ENCODE assay signal across 13 mouse cellular contexts in genomic region chr17:56200586-56200985, GRCm38 (mm10). TPM values are rescaled to one million over a fixed set of nuclear protein-coding genes. Genes with fewer than 3 reads are reported as not detected.
DNase-seq lines count a peak whose midpoint lies in the region; ATAC-seq and TF ChIP-seq lines count a peak whose summit lies in the region.
"Had no signal": no experiment of that assay in that cellular context is flagged by ENCODE, and none has a peak within 500 bp of the region (broad histone marks: within the 10 kb centered on the region; RNA-seq: fewer than 3 reads in every experiment).

No protein-coding gene starts in this region.

- no peak for TF ChIP-seq EP300 in liver, embryonic 14.5 days (IDR thresholded peaks at IDR 0.05; ENCODE audit: low read depth)
- no peak for TF ChIP-seq EP300 in CH12.LX (IDR thresholded peaks at IDR 0.05; ENCODE audit: low read length)

- H3K4me1 ChIP-seq in cerebellum, adult 2 months (ENCODE audit: control insufficient read depth, insufficient read depth, low read length): no peaks in the 10 kb centered on the region
- no peaks in the 10 kb centered on the region for H3K4me1 ChIP-seq in liver, embryonic 14.5 days (replicated peaks; ENCODE audit: control insufficient read depth in 2 of 2, insufficient read depth in 2 of 2, low read length in 1 of 2)
- H3K4me1 ChIP-seq in liver, embryonic 11.5 days (replicated peaks; ENCODE audit: control insufficient read depth, insufficient read depth, low read length): no peaks in the 10 kb centered on the region
- H3K4me1 ChIP-seq in CH12.LX (ENCODE audit: control insufficient read depth in 1 of 2, insufficient read depth in 2 of 2): peaks cover 0 to 2% of the 10 kb centered on the region in 2 experiments; a peak in 2 of 4 replicates
- H3K4me1 ChIP-seq: stomach, embryonic 15.5 days had no signal

- H3K4me3 ChIP-seq in cerebellum, adult 2 months (replicated peaks; ENCODE audit: insufficient read depth, low read depth, low read length): no peak overlapping the region
- H3K4me3 ChIP-seq in liver, embryonic 14.5 days (ENCODE audit: insufficient read depth in 1 of 2, low read depth in 2 of 2, low read length in 2 of 2): no peak overlapping the region
- no peak overlapping the region for H3K4me3 ChIP-seq in liver, embryonic 11.5 days (ENCODE audit: low read depth, low read length)
- no peak overlapping the region for H3K4me3 ChIP-seq in CH12.LX (replicated peaks in 1 of 3; ENCODE audit: low read depth in 2 of 3, low read length in 2 of 3, poor library complexity in 1 of 3)
- H3K4me3 ChIP-seq: erythroblast, embryonic 14.5 days; stomach, embryonic 15.5 days had no signal

- peaks cover 21% of the 10 kb centered on the region for H3K36me3 ChIP-seq in liver, embryonic 14.5 days (replicated peaks; ENCODE audit: control insufficient read depth, insufficient read depth, low read depth)
- peaks cover 56% of the 10 kb centered on the region for H3K36me3 ChIP-seq in liver, embryonic 11.5 days (ENCODE audit: control insufficient read depth, insufficient read depth, low read length)
- H3K36me3 ChIP-seq in CH12.LX (replicated peaks in 1 of 2; ENCODE audit: control insufficient read depth in 1 of 2, insufficient read depth in 1 of 2, low read length in 1 of 2): peaks cover 84 to 90% of the 10 kb centered on the region in 2 experiments

- H3K27ac ChIP-seq in cerebellum, adult 2 months (ENCODE audit: insufficient read depth, low read length): no peak overlapping the region
- H3K27ac ChIP-seq in liver, embryonic 14.5 days: no peak overlapping the region
- H3K27ac ChIP-seq in liver, embryonic 11.5 days (ENCODE audit: low read depth, low read length): no peak overlapping the region
- no peak overlapping the region for H3K27ac ChIP-seq in CH12.LX (ENCODE audit: insufficient read depth, low read depth)
- H3K27ac ChIP-seq: stomach, embryonic 15.5 days had no signal

- TF ChIP-seq RAD21 in CH12.LX (IDR thresholded peaks at IDR 0.05; ENCODE audit: low read depth, low read length): peak; percentile 4

- no peak for DNase-seq in cerebellum, adult 2 months
- no peak for DNase-seq in cerebellum, adult 9-11 months
- DNase-seq in liver, embryonic 14.5 days (ENCODE audit: low read depth in 3 of 3, low spot score in 3 of 3): no peak
- DNase-seq in liver, embryonic 11.5 days (ENCODE audit: low spot score): no peak
- DNase-seq in CH12.LX (ENCODE audit: extremely low read depth): no peak
- no peak for DNase-seq in thymus, postnatal 10 days (ENCODE audit: low spot score in 2 of 2)
- no peak for DNase-seq in urinary bladder, postnatal 36 days (ENCODE audit: low spot score in 2 of 2)
- DNase-seq: kidney, postnatal 4 days; lung, postnatal 14 days had no signal

- peak; percentile 65 for TF ChIP-seq CTCF in cerebellum, adult 2 months (IDR thresholded peaks at IDR 0.05; ENCODE audit: borderline replicate concordance, insufficient read depth, low read depth, low read length)
- TF ChIP-seq CTCF in liver, embryonic 14.5 days (IDR thresholded peaks at IDR 0.05; ENCODE audit: low read depth): peak; percentile 66
- TF ChIP-seq CTCF in CH12.LX (conservative IDR thresholded peaks at IDR 0.05 in 1 of 2, IDR thresholded peaks at IDR 0.05 in 1 of 2; ENCODE audit: low read depth in 2 of 2, low read length in 2 of 2): peak; percentile 22 to 44; a peak in 2 of 4 replicates

- no peaks in the 10 kb centered on the region for H3K79me2 ChIP-seq in CH12.LX (replicated peaks; ENCODE audit: control insufficient read depth, extremely low read depth, insufficient read depth, poor library complexity, severe bottlenecking)

- 79% methylated on average over 9 of the region's 9 CpGs for WGBS in cerebellum, adult 2 months
- WGBS in liver, embryonic 14.5 days (ENCODE audit: insufficient replicate concordance): 75% methylated on average over 9 of the region's 9 CpGs
- WGBS in liver, embryonic 11.5 days: 84% methylated on average over 9 of the region's 9 CpGs

- TF ChIP-seq POLR2A in cerebellum, adult 2 months (IDR thresholded peaks at IDR 0.05; ENCODE audit: borderline replicate concordance, insufficient read depth, low read length): no peak
- TF ChIP-seq POLR2A in CH12.LX (IDR thresholded peaks at IDR 0.05; ENCODE audit: low read depth, low read length): no peak

- no peak overlapping the region for H3K9ac ChIP-seq in liver, embryonic 14.5 days (replicated peaks)
- no peak overlapping the region for H3K9ac ChIP-seq in liver, embryonic 11.5 days (ENCODE audit: low read depth, low read length)
- no peak overlapping the region for H3K9ac ChIP-seq in CH12.LX (ENCODE audit: insufficient read depth, low read depth)
- H3K9ac ChIP-seq: stomach, embryonic 15.5 days had no signal

- H3K27me3 ChIP-seq in cerebellum, adult 2 months (ENCODE audit: control insufficient read depth, insufficient read depth, low read length): no peaks in the 10 kb centered on the region
- no peaks in the 10 kb centered on the region for H3K27me3 ChIP-seq in liver, embryonic 14.5 days (ENCODE audit: control insufficient read depth, insufficient read depth, low read length)
- H3K27me3 ChIP-seq in liver, embryonic 11.5 days (replicated peaks; ENCODE audit: control insufficient read depth, insufficient read depth, low read length): no peaks in the 10 kb centered on the region
- no peaks in the 10 kb centered on the region for H3K27me3 ChIP-seq in CH12.LX (replicated peaks)
- H3K27me3 ChIP-seq: stomach, embryonic 15.5 days had no signal

- in situ Hi-C loops in CH12.LX (cut with MboI; ENCODE audit: low pct_ligation_motif_present, low pct_unique_long_range_greater_than_20kb, low sequenced_read_pairs): loop anchor here (5.0 kb wide), 1 partner anchor 57 kb away; the partner anchor contains the start of gene Fem1a

- dilution Hi-C loops in CH12.LX (cut with MboI; ENCODE audit: extremely low pct_ligation_motif_present, extremely low pct_unique_long_range_greater_than_20kb, low sequenced_read_pairs): no loop called here

- no peak for ATAC-seq in liver, embryonic 14.5 days (ENCODE audit: insufficient read depth)
- no peak for ATAC-seq in liver, embryonic 11.5 days (replicated peaks; ENCODE audit: low FRiP score)
- peak; percentile 48 for ATAC-seq in megakaryocyte progenitor cell, adult 5-6 weeks (replicated peaks; ENCODE audit: poor library complexity)
- ATAC-seq: hindbrain, embryonic 16.5 days had no signal

- no peaks in the 10 kb centered on the region for H3K9me3 ChIP-seq in liver, embryonic 14.5 days (ENCODE audit: control insufficient read depth, low read length)
- no peaks in the 10 kb centered on the region for H3K9me3 ChIP-seq in liver, embryonic 11.5 days (ENCODE audit: control insufficient read depth, low read length)
- peaks cover 8% of the 10 kb centered on the region for H3K9me3 ChIP-seq in CH12.LX (replicated peaks; ENCODE audit: low read length)
- H3K9me3 ChIP-seq: stomach, embryonic 15.5 days had no signal

- H3K4me2 ChIP-seq in liver, embryonic 14.5 days (ENCODE audit: low read depth): no peak overlapping the region
- no peak overlapping the region for H3K4me2 ChIP-seq in liver, embryonic 11.5 days
- no peak overlapping the region for H3K4me2 ChIP-seq in CH12.LX (ENCODE audit: insufficient read depth, low read depth, poor library complexity, severe bottlenecking)
- H3K4me2 ChIP-seq: stomach, embryonic 15.5 days had no signal

TF ChIP-seq in CH12.LX, 34 proteins besides CTCF, POLR2A, EP300 and RAD21 (continues in another document):
- TF ChIP-seq ZKSCAN1 (IDR thresholded peaks at IDR 0.05; ENCODE audit: borderline replicate concordance, low read depth, low read length) (no peak), NELFE (IDR thresholded peaks at IDR 0.05; ENCODE audit: low read depth, low read length) (no peak)

RNA-seq across cellular contexts. Expression of gene Mydgf, which starts 16.9 kb away (rescaled TPM):
- polyA plus RNA-seq in cerebellum, adult 2 months (2012; rRNA removed): 44.5 and 45.0 TPM in 2 replicates
- 35.9 and 37.3 TPM in 2 replicates for polyA plus RNA-seq in liver, embryonic 14.5 days (2012; rRNA removed)
- 48.8 and 50.3 TPM in 2 replicates for polyA plus RNA-seq in liver, embryonic 14.5 days (2014; fragmentation: Nextera tagmentation; extraction: Ambion mirVana)
- 98.7 and 102 TPM in 2 replicates for polyA plus RNA-seq in liver, embryonic 11.5 days (2014; fragmentation: Nextera tagmentation; extraction: Ambion mirVana)
- 101 and 106 TPM in 2 replicates for total RNA-seq in CH12.LX (2012; rRNA removed)
- total RNA-seq in CH12.LX (2014; rRNA removed): 85.0 and 85.5 TPM in 2 replicates
- polyA plus RNA-seq in CH12.LX (2012; ENCODE audit: insufficient read length, low read depth): 61.1 and 76.0 TPM in 2 replicates
- total RNA-seq in megakaryocyte progenitor cell, adult 5-6 weeks (2015): 55.1 and 56.1 TPM in 2 replicates
- total RNA-seq in megakaryocyte progenitor cell, adult 5-6 weeks (2017): 50.4 and 57.1 TPM in 2 replicates

RNA-seq across cellular contexts. Expression of gene Dpp9, which starts 18.1 kb away (rescaled TPM):
- polyA plus RNA-seq in cerebellum, adult 2 months (2012; rRNA removed): 54.7 and 56.3 TPM in 2 replicates
- 14.4 and 16.5 TPM in 2 replicates for polyA plus RNA-seq in liver, embryonic 14.5 days (2012; rRNA removed)
- polyA plus RNA-seq in liver, embryonic 14.5 days (2014; fragmentation: Nextera tagmentation; extraction: Ambion mirVana): 11.7 and 16.6 TPM in 2 replicates
- 38.8 and 39.6 TPM in 2 replicates for polyA plus RNA-seq in liver, embryonic 11.5 days (2014; fragmentation: Nextera tagmentation; extraction: Ambion mirVana)
- total RNA-seq in CH12.LX (2012; rRNA removed) (23.0 and 23.5 TPM in 2 replicates), CH12.LX (2014; rRNA removed) (13.5 and 13.8 TPM in 2 replicates)
- 34.9 and 37.9 TPM in 2 replicates for polyA plus RNA-seq in CH12.LX (2012; ENCODE audit: insufficient read length, low read depth)
- 27.0 and 31.0 TPM in 2 replicates for total RNA-seq in megakaryocyte progenitor cell, adult 5-6 weeks (2015)
- 15.7 and 19.9 TPM in 2 replicates for total RNA-seq in megakaryocyte progenitor cell, adult 5-6 weeks (2017)

RNA-seq across cellular contexts. Expression of gene Tnfaip8l1, which starts 38.3 kb away (rescaled TPM):
- 1.7 and 1.9 TPM in 2 replicates for polyA plus RNA-seq in cerebellum, adult 2 months (2012; rRNA removed)
- 1.5 and 1.8 TPM in 2 replicates for polyA plus RNA-seq in liver, embryonic 14.5 days (2012; rRNA removed)
- 2.4 and 2.7 TPM in 2 replicates for polyA plus RNA-seq in liver, embryonic 14.5 days (2014; fragmentation: Nextera tagmentation; extraction: Ambion mirVana)
- polyA plus RNA-seq in liver, embryonic 11.5 days (2014; fragmentation: Nextera tagmentation; extraction: Ambion mirVana): 6.8 and 7.5 TPM in 2 replicates
- total RNA-seq in CH12.LX (2012; rRNA removed) (1.9 and 2.4 TPM in 2 replicates), CH12.LX (2014; rRNA removed) (2.0 and 2.6 TPM in 2 replicates)
- 1.6 and 1.9 TPM in 2 replicates for polyA plus RNA-seq in CH12.LX (2012; ENCODE audit: insufficient read length, low read depth)
- total RNA-seq in megakaryocyte progenitor cell, adult 5-6 weeks (2015): 1.5 and 2.2 TPM in 2 replicates
- total RNA-seq in megakaryocyte progenitor cell, adult 5-6 weeks (2017): 0.91 and 2.8 TPM in 2 replicates

RNA-seq across cellular contexts. Expression of gene Fem1a, which starts 56.0 kb away (rescaled TPM):
- 19.9 and 21.8 TPM in 2 replicates for polyA plus RNA-seq in cerebellum, adult 2 months (2012; rRNA removed)
- 5.6 and 5.8 TPM in 2 replicates for polyA plus RNA-seq in liver, embryonic 14.5 days (2012; rRNA removed)
- 4.9 and 5.8 TPM in 2 replicates for polyA plus RNA-seq in liver, embryonic 14.5 days (2014; fragmentation: Nextera tagmentation; extraction: Ambion mirVana)
- 14.0 and 15.0 TPM in 2 replicates for polyA plus RNA-seq in liver, embryonic 11.5 days (2014; fragmentation: Nextera tagmentation; extraction: Ambion mirVana)
- total RNA-seq in CH12.LX (2012; rRNA removed) (26.0 and 28.0 TPM in 2 replicates), CH12.LX (2014; rRNA removed) (14.9 and 17.5 TPM in 2 replicates)
- 14.7 and 16.6 TPM in 2 replicates for polyA plus RNA-seq in CH12.LX (2012; ENCODE audit: insufficient read length, low read depth)
- 15.3 and 15.9 TPM in 2 replicates for total RNA-seq in megakaryocyte progenitor cell, adult 5-6 weeks (2015)
- total RNA-seq in megakaryocyte progenitor cell, adult 5-6 weeks (2017): 20.7 and 23.4 TPM in 2 replicates
